7 mouse cellular contexts compared by ENCODE assay signal in genomic region chr4:129984421-129985061, GRCm38 (mm10). TPM values are rescaled to one million over a fixed set of nuclear protein-coding genes. Genes with fewer than 3 reads are reported as not detected.
DNase-seq lines count a peak whose midpoint lies in the region; ATAC-seq lines count a peak whose summit lies in the region.

Adgrb2 (plus strand) TSS chr4:129984870.

- intact Hi-C loops in left cerebral cortex, postnatal 14 days (cut with DNase I), result loop anchor here (2.0 kb wide), 2 partner anchors 18 to 26 kb away; no protein-coding TSS in a partner anchor

- peak within 1 kb of the TSS; percentile 84 for H3K4me2 ChIP-seq in midbrain, embryonic 15.5 days

- peak; percentile 35 for ATAC-seq in midbrain, embryonic 15.5 days (replicated peaks)
- no peak for ATAC-seq in granulocyte monocyte progenitor cell, adult 5-6 weeks (replicated peaks; ENCODE audit: poor library complexity, severe bottlenecking)

- under 1% methylated on average over 24 of the region's 77 CpGs for WGBS in midbrain, embryonic 15.5 days

- H3K27me3 ChIP-seq in midbrain, embryonic 15.5 days (replicated peaks), result no peaks in the 10 kb centered on the region

- H3K9me3 ChIP-seq in midbrain, embryonic 15.5 days, result no peaks in the 10 kb centered on the region

- peak within 1 kb of the TSS; percentile 95 for H3K4me3 ChIP-seq in midbrain, embryonic 15.5 days

- peak within 1 kb of the TSS; percentile 87 for H3K27ac ChIP-seq in midbrain, embryonic 15.5 days

- H3K36me3 ChIP-seq in midbrain, embryonic 15.5 days (replicated peaks), result no peaks in the 10 kb centered on the region

- peaks cover 70% of the 10 kb centered on the region for H3K4me1 ChIP-seq in midbrain, embryonic 15.5 days

- peak within 1 kb of the TSS; percentile 92 for H3K9ac ChIP-seq in midbrain, embryonic 15.5 days

- DNase-seq in urinary bladder, adult 2 months (ENCODE audit: low spot score), result peak; percentile 30
- DNase-seq in urinary bladder, postnatal 4 days (ENCODE audit: low spot score in 2 of 2), result no peak
- DNase-seq in cerebellum, postnatal 36 days, result peak; percentile 55 to 65
- peak; percentile 22 for DNase-seq in heart, postnatal 4 days
- DNase-seq in left cerebral cortex, postnatal 14 days (ENCODE audit: low spot score in 2 of 2), result peak in 1 of 2 experiments; percentile 45

RNA-seq across cellular contexts. Expression of gene Adgrb2, which starts in this region (rescaled TPM):
- 4.0 and 5.4 TPM in 2 replicates for polyA plus RNA-seq in urinary bladder, adult 2 months (2012; rRNA removed)
- 1 to 10 TPM; 5.5 to 6.6 TPM for total RNA-seq in heart, postnatal 4 days (2021)
- total RNA-seq in left cerebral cortex, postnatal 14 days (2021), result 100 to 1,000 TPM; 352 to 365 TPM
- polyA plus RNA-seq in midbrain, embryonic 15.5 days (2015; fragmentation: Nextera tagmentation; extraction: Ambion mirVana), result 19.4 and 23.6 TPM in 2 replicates
- not detected in 2 replicates for total RNA-seq in granulocyte monocyte progenitor cell, adult 5-6 weeks (2014; fragmentation: Nextera tagmentation)
- 0.13 TPM in 1 of 2 replicates, not detected in the other for total RNA-seq in granulocyte monocyte progenitor cell, adult 5-6 weeks (2017)

Comparison
In these comparisons a context has a peak if more than half of its experiments do, and no peak if none do; other contexts are left out.
1. RNA of gene Adgrb2 (total RNA-seq): 352 to 365 TPM in left cerebral cortex, postnatal 14 days; 5.5 to 6.6 TPM in heart, postnatal 4 days and 0.13 TPM in granulocyte monocyte progenitor cell, adult 5-6 weeks; every median in the first group is over 10 times any median in the second.
2. DNase-seq: peak in urinary bladder, adult 2 months (single experiment), cerebellum, postnatal 36 days (2 of 2) and heart, postnatal 4 days (single experiment); none in urinary bladder, postnatal 4 days (0 of 2).